In the genomic region with DNA sequence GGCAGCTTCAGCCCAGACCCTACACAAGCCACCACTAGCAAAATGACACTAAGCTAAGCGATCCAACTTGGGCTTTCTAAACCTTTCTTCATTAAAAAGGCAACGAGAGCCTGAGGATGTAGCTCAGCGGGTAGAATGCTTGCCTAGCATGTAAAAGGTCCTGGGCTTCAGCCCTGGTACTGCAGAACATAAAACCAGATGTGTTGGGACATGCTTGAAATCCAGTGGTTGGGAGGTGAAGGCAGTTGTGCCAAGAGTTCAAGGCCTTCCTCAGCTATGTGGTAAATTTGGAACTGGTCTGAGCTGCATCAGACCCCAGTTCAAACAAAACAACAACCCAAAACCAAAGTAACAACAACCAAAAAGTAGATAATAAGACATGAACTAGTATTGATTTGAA, we compare ENCODE assay signal across 13 mouse cellular contexts.
"Had no signal": no experiment of that assay in that cellular context is flagged by ENCODE, and none has a peak within 500 bp of the region (broad histone marks: within the 10 kb centered on the region; RNA-seq: fewer than 3 reads in every experiment).

No protein-coding gene starts in this region.

- DNase-seq: right cerebral cortex, postnatal 14 days; thymus, adult 18-20 months; thymus, postnatal 14 days; thymus, postnatal 36 days had no signal

- H3K4me2 ChIP-seq: lung, embryonic 15.5 days; midbrain, embryonic 11.5 days; midbrain, embryonic 13.5 days; midbrain, embryonic 15.5 days; neural tube, embryonic 12.5 days; stomach, embryonic 15.5 days had no signal

- H3K27me3 ChIP-seq: lung, embryonic 15.5 days; midbrain, embryonic 13.5 days; midbrain, embryonic 15.5 days; neural tube, embryonic 12.5 days; stomach, embryonic 15.5 days had no signal

- H3K9ac ChIP-seq: liver, postnatal 0 days; lung, embryonic 15.5 days; midbrain, embryonic 13.5 days; midbrain, embryonic 15.5 days; neural tube, embryonic 12.5 days; stomach, embryonic 15.5 days had no signal

- ATAC-seq: midbrain, embryonic 13.5 days; midbrain, embryonic 15.5 days had no signal

- H3K4me1 ChIP-seq: megakaryocyte, embryonic 14.5 days; midbrain, embryonic 15.5 days; neural tube, embryonic 12.5 days; stomach, embryonic 15.5 days had no signal

- H3K27ac ChIP-seq: lung, embryonic 15.5 days; macrophage; midbrain, embryonic 13.5 days; midbrain, embryonic 15.5 days; neural tube, embryonic 12.5 days; stomach, embryonic 15.5 days had no signal

- H3K4me3 ChIP-seq: lung, embryonic 15.5 days; megakaryocyte, embryonic 14.5 days; midbrain, embryonic 13.5 days; midbrain, embryonic 15.5 days; neural tube, embryonic 12.5 days; stomach, embryonic 15.5 days had no signal

- H3K36me3 ChIP-seq: lung, embryonic 15.5 days; neural tube, embryonic 12.5 days; stomach, embryonic 15.5 days had no signal

- H3K9me3 ChIP-seq: lung, embryonic 15.5 days; midbrain, embryonic 13.5 days; midbrain, embryonic 15.5 days; neural tube, embryonic 12.5 days; stomach, embryonic 15.5 days had no signal
